Mouse (Mus musculus): ENCODE data around the gene Epb42. TPM values are rescaled to one million over a fixed set of nuclear protein-coding genes. Genes with fewer than 3 reads are reported as not detected.
A peak's percentile ranks its signal among the peaks of the same experiment; 100 is the strongest.
"Not testable (repeated sequence)": the region's sequence is repeated elsewhere in the genome, so short reads cannot be mapped to it uniquely, and the experiment has no call there.

Gene Epb42
- polyA plus RNA-seq, 1 experiment from 2014 or later: 2.6 TPM

- Histone ChIP-seq H3K36me3 (no peaks in the 10 kb centered on the region), H3K4me2 (replicated peaks) (no peak overlapping the region), H3K27me3 (replicated peaks) (no peaks in the 10 kb centered on the region), H3K4me1 (replicated peaks) (peaks cover 5% of the 10 kb centered on the region; the same call in 1 of the 2 replicates), H3K9me3 (no peaks in the 10 kb centered on the region), H3K9ac (no peak overlapping the region), H3K4me3 (replicated peaks) (no peak overlapping the region), H3K27ac (no peak overlapping the region)
- 85% methylated on average over 7 of the region's 7 CpGs for WGBS
- no peak for ATAC-seq
Observed at GRCm38 (mm10) chr2:121004018-121004811, 32.7 kb downstream of the Epb42 start.

- Histone ChIP-seq H3K27me3 (replicated peaks) (no peaks in the 10 kb centered on the region), H3K4me3 (replicated peaks) (no peak overlapping the region), H3K9me3 (no peaks in the 10 kb centered on the region), H3K9ac (no peak overlapping the region), H3K36me3 (no peaks in the 10 kb centered on the region), H3K4me1 (replicated peaks) (no peaks in the 10 kb centered on the region), H3K27ac (no peak overlapping the region), H3K4me2 (replicated peaks) (no peak overlapping the region)
- no peak for ATAC-seq
- 72% methylated on average over 2 of the region's 2 CpGs for WGBS
Observed at GRCm38 (mm10) chr2:121003586-121003985, 33.3 kb downstream of the Epb42 start.

- Histone ChIP-seq H3K9me3 (no peaks in the 10 kb centered on the region), H3K4me3 (replicated peaks) (no peak overlapping the region), H3K9ac (no peak overlapping the region), H3K4me2 (replicated peaks) (no peak overlapping the region), H3K27me3 (replicated peaks) (no peaks in the 10 kb centered on the region), H3K27ac (no peak overlapping the region), H3K4me1 (replicated peaks) (no peaks in the 10 kb centered on the region), H3K36me3 (no peaks in the 10 kb centered on the region)
- no peak for ATAC-seq
- WGBS: 84% methylated on average over 8 of the region's 8 CpGs
Observed at GRCm38 (mm10) chr2:120998863-120999262, 38.0 kb downstream of the Epb42 start.

DNA sequence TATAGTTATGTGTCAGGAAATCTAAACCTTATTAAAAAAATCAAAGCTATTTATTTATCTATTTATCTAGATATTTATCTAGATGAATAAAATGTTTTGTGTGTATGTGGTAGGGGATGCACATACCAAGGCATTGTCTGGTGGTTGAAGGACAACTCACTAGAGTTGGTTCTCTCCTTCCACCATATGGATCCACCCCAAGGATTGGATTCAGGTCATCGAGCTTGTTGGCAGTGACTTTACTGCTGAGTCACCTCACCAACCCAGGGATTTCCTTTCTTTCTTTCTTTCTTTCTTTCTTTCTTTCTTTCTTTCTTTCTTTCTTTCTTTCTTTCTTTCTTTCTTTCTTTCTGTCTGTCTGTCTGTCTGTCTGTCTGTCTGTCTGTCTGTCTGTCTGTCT, 40.3 kb downstream of the Epb42 start:
- not testable (repeated sequence) for H3K4me2 ChIP-seq (replicated peaks); H3K27me3 ChIP-seq (replicated peaks); H3K4me1 ChIP-seq (replicated peaks); H3K36me3 ChIP-seq; H3K9me3 ChIP-seq; H3K9ac ChIP-seq; H3K4me3 ChIP-seq (replicated peaks); ATAC-seq; H3K27ac ChIP-seq
- 85% methylated on average over 1 of the region's 1 CpGs for WGBS

DNA sequence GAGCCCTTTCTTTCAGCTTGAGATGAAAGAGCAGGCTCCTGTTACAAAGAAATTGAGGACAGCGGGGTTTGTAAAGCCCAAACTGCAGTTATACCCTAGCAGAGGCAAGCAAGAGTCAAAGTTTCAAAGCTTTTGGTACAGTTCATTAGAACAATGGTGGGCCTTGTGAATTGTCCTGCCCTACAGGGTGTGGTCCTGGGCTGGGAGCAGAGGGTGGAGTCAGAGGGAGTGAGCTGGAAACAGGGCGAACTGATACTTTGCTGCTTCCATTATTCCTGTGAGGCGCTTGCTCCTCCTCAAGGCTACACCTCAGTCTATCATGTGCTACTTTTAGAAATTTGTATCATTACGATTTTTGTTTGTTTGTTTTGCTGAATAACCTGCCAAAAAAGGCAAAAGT, 45.7 kb downstream of the Epb42 start:
- WGBS: 73% methylated on average over 4 of the region's 4 CpGs
- Histone ChIP-seq H3K9ac (no peak overlapping the region), H3K27me3 (replicated peaks) (no peaks in the 10 kb centered on the region), H3K27ac (no peak overlapping the region), H3K4me2 (replicated peaks) (no peak overlapping the region), H3K9me3 (no peaks in the 10 kb centered on the region), H3K4me1 (replicated peaks) (no peaks in the 10 kb centered on the region), H3K36me3 (no peaks in the 10 kb centered on the region), H3K4me3 (replicated peaks) (no peak overlapping the region)
- ATAC-seq: no peak

GRCm38 (mm10) chr2:120985241-120985640, 51.6 kb downstream of the Epb42 start:
- Histone ChIP-seq H3K4me3 (replicated peaks) (no peak overlapping the region), H3K27ac (no peak overlapping the region), H3K9ac (no peak overlapping the region), H3K4me2 (replicated peaks) (no peak overlapping the region), H3K9me3 (no peaks in the 10 kb centered on the region), H3K4me1 (replicated peaks) (no peaks in the 10 kb centered on the region), H3K27me3 (replicated peaks) (no peaks in the 10 kb centered on the region), H3K36me3 (no peaks in the 10 kb centered on the region)
- ATAC-seq: no peak
- 78% methylated on average over 1 of the region's 1 CpGs for WGBS

- Histone ChIP-seq H3K4me3 (replicated peaks) (no peak overlapping the region), H3K4me1 (replicated peaks) (no peaks in the 10 kb centered on the region), H3K4me2 (replicated peaks) (no peak overlapping the region), H3K27me3 (replicated peaks) (no peaks in the 10 kb centered on the region), H3K36me3 (no peaks in the 10 kb centered on the region), H3K27ac (no peak overlapping the region), H3K9me3 (no peaks in the 10 kb centered on the region), H3K9ac (no peak overlapping the region)
- no peak for ATAC-seq
- 42% methylated on average over 2 of the region's 2 CpGs for WGBS
Observed at GRCm38 (mm10) chr2:120983611-120984010, 53.3 kb downstream of the Epb42 start.

GRCm38 (mm10) chr2:120980861-120981260, 56.0 kb downstream of the Epb42 start:
- Histone ChIP-seq H3K9me3 (no peaks in the 10 kb centered on the region), H3K27ac (no peak overlapping the region), H3K4me2 (replicated peaks) (no peak overlapping the region), H3K27me3 (replicated peaks) (no peaks in the 10 kb centered on the region), H3K4me1 (replicated peaks) (0 out of 2 replicates have a peak, but pooled peaks cover 2% of the 10 kb centered on the region), H3K36me3 (no peaks in the 10 kb centered on the region), H3K9ac (no peak overlapping the region), H3K4me3 (replicated peaks) (no peak overlapping the region)
- 49% methylated on average over 2 of the region's 2 CpGs for WGBS
- no peak for ATAC-seq

DNA sequence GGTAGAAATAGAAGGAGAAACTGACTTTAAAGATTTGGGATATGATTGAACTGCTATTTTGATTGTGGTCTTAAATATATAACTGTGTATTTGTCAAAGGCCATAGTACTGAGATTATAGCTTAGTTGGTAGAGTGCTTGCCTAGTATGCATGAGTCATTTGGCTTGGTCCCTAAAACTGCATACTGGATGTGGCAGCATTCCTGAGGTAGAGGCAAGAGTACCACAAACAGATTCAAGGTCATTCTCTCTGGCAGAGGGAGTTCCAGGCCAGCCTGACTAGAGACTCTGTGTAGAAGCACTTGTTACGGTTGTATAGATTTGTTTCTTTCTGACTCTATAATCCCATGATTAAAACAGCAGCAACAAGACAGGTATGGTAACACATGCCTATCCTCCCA, 57.1 kb downstream of the Epb42 start:
- ATAC-seq: no peak
- H3K9ac ChIP-seq: no peak overlapping the region
- H3K9me3 ChIP-seq: no peaks in the 10 kb centered on the region
- H3K36me3 ChIP-seq: no peaks in the 10 kb centered on the region
- H3K27me3 ChIP-seq (replicated peaks): no peaks in the 10 kb centered on the region
- 0 out of 2 replicates have a peak, but pooled peaks cover 2% of the 10 kb centered on the region for H3K4me1 ChIP-seq (replicated peaks)
- H3K4me3 ChIP-seq (replicated peaks): no peak overlapping the region
- H3K27ac ChIP-seq: no peak overlapping the region
- 82% methylated on average over 1 of the region's 1 CpGs for WGBS
- H3K4me2 ChIP-seq (replicated peaks): no peak overlapping the region

DNA sequence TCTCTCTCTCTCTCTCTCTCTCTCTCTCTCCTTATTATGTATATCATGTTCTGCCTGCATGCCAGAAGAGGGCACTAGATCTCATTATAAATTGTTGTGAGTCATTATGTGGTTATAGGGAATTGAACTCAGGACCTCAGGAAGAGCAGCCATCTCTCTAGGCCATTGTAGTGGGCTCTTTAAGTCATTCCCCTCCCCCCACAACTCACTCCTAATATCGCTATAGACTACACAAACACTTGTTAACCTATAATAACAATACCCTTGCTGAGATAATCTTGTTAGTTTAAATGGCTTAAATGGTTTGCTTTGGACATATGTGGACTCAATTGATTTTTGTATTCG, 58.2 kb downstream of the Epb42 start:
- H3K4me3 ChIP-seq (replicated peaks): no peak overlapping the region
- H3K27ac ChIP-seq: no peak overlapping the region
- H3K36me3 ChIP-seq: no peaks in the 10 kb centered on the region
- no peaks in the 10 kb centered on the region for H3K27me3 ChIP-seq (replicated peaks)
- WGBS: 56% methylated on average over 2 of the region's 2 CpGs
- no peak for ATAC-seq
- no peaks in the 10 kb centered on the region for H3K9me3 ChIP-seq
- H3K4me1 ChIP-seq (replicated peaks): 0 out of 2 replicates have a peak, but pooled peaks cover 2% of the 10 kb centered on the region
- no peak overlapping the region for H3K9ac ChIP-seq
- H3K4me2 ChIP-seq (replicated peaks): no peak overlapping the region

GRCm38 (mm10) chr2:120977926-120978692, 58.8 kb downstream of the Epb42 start:
- Histone ChIP-seq H3K4me3 (replicated peaks) (peak overlapping the region; percentile 76), H3K36me3 (no peaks in the 10 kb centered on the region), H3K4me2 (replicated peaks) (peak overlapping the region; percentile 90), H3K9me3 (no peaks in the 10 kb centered on the region), H3K27me3 (replicated peaks) (no peaks in the 10 kb centered on the region), H3K9ac (no peak overlapping the region), H3K4me1 (replicated peaks) (0 out of 2 replicates have a peak, but pooled peaks cover 2% of the 10 kb centered on the region), H3K27ac (no peak overlapping the region)
- 75% methylated on average over 8 of the region's 8 CpGs for WGBS
- ATAC-seq: no peak

DNA sequence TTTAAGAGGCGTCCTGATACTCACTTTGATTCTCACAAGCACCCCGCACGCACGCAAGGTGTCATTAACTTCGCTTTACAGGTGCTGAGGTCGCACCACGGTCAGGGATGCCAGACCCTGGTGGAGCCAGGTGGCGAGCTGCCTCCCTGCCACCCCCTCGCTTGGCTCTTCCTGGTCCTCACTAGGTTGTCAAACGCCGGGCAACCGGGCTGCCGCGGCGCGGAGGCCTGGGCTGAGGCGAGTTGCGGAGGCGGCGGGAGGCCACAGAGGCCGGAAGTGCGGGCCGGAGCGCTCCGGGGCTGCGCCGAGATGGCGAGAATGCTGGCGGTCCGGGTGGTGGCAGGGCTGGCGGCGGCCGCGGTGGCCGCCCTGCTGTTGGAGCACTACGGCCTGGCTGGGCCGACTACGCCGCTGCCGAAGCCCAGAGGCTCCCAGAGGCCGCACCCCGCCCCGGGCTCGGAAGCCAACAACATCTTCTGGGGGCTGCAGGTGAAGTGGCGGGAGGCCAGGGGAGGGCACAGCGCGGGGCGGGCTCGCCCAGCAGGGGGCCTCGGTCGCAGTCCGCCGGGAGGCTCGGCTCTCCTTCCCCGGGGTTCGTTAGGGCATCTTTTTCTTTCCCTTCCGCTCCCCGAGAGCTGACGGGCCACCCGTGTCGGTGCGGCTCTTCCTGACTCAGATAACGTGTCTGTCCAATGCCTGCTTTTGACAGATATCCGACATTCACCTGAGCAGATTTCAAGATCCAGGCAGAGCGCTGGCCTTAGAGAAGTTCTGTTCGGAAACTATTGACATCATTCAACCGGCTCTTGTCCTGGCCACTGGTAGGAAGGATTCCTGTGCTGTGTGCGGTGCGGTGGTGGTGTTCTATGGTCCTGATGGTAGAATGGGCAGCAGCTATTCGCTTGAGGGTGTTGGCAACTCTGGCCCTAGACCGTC, 59.6 kb downstream of the Epb42 start, which contains the start of gene Tmem62:
Tmem62 (plus strand) TSS at position 28 of the 936 bp plus-strand sequence.
- peak within 1 kb of the TSS; percentile 63 for H3K9ac ChIP-seq
- ATAC-seq: peak; percentile 92
- peak within 1 kb of the TSS; percentile 82 for H3K27ac ChIP-seq
- no peaks in the 10 kb centered on the region for H3K36me3 ChIP-seq
- H3K27me3 ChIP-seq (replicated peaks): no peaks in the 10 kb centered on the region
- 0 out of 2 replicates have a peak, but pooled peaks cover 2% of the 10 kb centered on the region for H3K4me1 ChIP-seq (replicated peaks)
- WGBS: 1% methylated on average over 71 of the region's 71 CpGs
- peak within 1 kb of the TSS; percentile 76 for H3K4me3 ChIP-seq (replicated peaks)
- H3K4me2 ChIP-seq (replicated peaks): peak within 1 kb of the TSS; percentile 90
- no peaks in the 10 kb centered on the region for H3K9me3 ChIP-seq
